Mouse (Mus musculus) cerebellum, postnatal 14 days (tissue): Measurements from ENCODE around the gene Timm13.
A peak's percentile ranks its signal among the peaks of the same experiment; 100 is the strongest.

Experiments used
- DNase-seq, 2 experiments: peaks; one replicate each; pipeline ENCODE4 v3.0.0; 2021; ENCODE audit warnings: mixed read lengths in 2 of 2

Gene Timm13

DNA sequence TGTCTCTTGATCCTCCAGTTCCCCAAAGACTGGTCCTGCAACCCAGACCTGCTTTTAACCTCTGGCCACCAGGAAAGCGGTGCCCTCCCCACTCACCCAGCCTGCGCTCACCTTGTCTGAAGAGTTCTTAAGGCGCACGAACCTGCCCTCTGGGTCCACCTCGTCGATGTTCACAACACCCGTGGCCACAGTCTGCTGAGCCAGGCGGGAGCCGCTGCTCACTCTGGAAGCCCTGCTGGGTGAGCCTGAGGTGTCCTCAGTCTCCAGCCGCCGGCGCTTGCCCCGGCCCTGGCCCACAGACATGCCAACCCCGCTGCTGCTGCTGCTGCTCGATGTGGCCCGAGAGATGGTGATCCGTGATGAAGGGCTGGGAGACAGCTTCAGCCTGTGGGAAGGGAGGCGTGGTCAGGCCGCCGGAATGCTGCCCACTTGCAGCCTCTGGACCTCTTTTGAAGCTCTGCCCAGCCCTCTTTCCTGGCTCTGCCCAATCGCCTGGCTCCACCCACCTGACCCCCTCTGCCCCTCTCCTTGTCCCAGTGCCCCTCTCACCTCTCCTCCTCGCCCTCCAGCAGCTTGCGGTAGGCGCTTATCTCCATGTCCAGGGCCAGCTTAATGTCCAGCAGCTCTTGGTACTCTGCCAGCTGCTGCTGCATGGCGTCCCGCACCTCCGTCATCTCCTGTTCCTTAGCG, 3.4 kb upstream of the Timm13 start:
- no peak for DNase-seq

DNA sequence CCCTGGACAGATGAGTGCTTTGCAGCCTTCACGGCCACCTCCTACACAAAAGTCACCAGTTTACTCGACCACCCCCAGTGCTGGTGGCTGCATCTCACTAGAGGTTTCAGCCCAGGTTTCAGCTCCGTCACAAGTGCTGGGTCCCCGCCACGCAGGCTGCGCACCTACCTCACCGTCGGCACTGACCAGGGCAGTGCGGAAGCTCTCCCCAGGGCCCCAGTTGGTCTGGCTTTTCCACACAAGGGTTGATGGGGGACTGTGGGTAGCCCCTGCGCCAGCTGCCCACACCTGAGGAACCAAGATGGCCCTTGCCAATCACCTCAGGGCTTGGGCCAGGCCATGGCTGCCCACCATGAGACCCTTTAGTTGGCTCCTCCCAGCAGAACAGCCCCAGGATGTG, 2.5 kb upstream of the Timm13 start:
- no peak for DNase-seq

DNA sequence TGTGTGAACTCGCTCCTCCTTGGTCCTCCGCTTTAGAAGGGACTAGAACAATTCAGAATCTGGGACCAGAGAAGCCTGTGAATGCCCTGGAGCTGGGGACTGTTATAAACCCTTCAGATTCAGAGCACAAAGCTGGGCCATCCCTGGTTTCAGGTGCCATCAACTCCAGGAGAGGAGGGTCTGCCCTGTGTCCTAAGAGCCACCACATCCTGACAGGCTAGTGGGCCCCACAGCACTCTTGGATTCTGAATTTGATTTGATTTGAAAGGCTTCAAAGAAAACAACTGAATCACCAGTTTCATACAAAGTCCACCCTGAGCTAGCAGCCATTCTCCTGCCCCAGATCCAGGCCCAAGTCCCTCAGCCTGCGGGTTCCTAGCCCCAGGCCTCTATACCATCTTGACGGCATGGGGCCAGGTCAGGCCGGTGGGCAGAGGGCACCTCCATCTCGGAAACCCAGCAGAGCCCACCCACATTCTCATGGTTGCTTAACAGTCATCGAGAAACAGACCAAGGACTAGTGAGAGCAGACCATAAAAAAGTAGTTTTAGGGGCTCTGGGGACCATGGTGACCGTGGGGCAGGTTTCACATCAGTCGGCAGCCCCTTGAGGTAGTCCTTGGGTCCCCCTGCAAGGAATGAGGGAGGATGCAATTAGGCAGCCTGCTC, 1.6 kb upstream of the Timm13 start:
- no peak for DNase-seq

DNA sequence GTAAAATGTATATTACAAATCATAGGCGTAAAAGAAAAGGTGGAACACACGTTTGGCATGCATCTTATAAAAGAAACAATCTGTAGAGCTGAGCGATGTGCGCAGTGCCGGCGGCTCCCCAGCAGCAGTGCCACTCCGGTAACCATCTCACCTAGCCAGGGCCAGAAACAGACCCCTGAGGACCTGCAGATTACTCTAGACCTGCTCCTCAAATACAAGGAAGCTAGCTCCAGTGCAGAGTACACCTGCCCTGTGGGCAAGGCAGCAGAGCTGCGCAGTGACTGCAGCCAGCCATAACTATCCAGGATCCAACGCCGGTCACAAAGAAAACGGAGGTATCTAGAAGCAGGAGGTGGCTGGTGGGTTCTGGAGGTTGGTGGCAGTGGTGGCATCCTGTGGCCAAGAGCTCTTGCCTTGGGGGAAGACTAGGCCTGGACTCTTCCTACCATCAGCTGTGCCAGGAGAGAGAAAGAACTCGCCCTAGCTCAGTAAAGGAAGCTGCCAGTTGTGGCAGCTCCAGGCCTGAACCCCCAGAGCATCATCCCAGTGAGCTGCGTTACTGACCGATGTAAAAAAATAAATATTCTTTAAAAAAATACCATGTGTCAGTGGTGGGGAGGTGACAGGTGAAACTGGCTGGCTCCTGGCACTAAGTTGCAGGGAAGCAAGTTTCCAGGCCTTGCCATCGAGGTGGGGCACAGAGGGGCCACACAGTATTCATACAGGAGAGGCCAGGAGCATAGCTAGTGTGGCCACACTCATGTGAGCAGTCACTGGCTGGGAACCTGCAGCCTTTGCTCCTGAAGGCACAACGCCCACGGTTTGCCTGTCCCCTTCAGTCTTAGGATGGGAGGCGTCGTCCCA, 872 bp upstream of the Timm13 start:
- no peak for DNase-seq

DNA sequence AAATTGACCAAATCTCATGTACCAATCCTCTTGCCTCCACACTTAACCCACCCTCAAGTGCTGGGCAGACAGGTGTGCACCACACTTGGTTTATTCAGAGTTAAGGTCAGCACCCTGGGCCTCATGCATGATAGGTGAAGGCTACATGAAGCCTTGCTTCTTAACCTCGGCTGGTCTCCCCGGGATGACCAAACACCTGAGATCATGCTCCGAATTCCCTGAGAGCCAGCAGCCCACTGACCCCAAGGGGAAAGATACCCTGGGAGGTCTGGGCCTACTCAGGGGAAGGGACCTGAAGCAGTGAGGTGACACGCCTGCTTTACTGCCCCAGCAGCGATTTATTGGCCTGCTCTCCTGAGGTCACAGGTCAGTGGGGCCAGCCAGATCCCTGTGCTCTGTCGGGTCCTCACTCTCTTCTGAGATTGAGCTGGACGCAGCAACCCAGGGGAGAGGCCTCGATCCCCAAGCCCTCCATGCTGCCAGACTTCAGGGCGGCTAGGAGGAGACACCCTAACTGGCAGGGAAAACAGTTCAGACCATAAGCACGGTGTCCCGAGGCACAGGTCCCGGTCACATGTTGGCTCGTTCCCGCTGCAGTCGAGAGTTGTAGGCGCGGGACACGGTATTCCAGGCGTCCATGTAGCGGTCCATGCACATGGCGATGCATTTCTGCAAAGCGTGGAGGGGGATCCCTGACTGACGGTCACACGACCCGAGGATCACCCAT, 1.0 kb downstream of the Timm13 start:
- DNase-seq, result peak; percentile 45 to 47

DNA sequence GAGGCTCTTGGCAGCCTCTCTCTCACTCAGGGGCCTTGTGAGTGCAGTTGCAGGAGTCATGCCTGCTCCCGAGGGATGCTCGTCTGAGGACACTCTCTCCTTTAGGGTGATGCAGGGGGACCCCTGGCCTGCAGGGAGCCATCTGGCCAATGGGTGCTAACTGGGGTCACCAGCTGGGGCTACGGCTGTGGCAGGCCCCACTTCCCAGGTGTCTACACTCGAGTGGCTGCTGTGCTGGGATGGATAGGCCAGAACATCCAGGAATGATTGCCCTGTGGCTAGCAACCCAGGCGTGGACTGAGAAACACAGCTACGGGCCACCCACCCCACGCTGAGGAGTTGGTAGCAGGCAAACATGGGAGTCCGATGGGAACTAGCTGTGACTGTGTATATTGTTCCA, 1.7 kb downstream of the Timm13 start:
- DNase-seq, result no peak

DNA sequence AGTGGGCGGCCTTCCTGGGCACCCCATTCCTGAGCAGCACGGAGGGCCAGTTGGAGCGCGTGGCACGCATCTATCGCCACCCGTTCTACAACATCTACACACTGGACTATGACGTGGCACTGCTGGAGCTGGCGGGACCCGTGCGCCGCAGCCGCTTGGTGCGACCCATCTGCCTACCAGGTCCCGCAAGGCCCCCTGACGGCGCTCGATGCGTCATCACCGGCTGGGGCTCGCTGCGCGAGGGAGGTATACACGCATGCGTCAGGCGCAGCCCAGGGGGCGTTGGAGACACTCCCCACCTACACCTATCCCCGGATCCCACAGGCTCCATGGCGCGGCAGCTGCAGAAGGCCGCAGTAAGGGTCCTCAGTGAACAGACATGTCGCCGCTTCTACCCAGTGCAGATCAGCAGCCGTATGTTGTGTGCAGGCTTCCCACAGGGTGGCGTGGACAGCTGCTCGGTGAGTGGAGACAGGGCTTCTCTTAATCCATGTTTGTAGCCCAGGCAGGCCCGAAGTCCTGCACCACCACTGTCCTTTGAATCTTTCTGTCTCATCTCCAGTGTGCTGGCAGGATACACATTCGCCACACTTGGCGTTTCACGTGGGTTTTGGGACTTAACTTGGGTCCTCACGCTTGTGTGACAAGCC, 2.8 kb downstream of the Timm13 start:
- DNase-seq, result no peak

DNA sequence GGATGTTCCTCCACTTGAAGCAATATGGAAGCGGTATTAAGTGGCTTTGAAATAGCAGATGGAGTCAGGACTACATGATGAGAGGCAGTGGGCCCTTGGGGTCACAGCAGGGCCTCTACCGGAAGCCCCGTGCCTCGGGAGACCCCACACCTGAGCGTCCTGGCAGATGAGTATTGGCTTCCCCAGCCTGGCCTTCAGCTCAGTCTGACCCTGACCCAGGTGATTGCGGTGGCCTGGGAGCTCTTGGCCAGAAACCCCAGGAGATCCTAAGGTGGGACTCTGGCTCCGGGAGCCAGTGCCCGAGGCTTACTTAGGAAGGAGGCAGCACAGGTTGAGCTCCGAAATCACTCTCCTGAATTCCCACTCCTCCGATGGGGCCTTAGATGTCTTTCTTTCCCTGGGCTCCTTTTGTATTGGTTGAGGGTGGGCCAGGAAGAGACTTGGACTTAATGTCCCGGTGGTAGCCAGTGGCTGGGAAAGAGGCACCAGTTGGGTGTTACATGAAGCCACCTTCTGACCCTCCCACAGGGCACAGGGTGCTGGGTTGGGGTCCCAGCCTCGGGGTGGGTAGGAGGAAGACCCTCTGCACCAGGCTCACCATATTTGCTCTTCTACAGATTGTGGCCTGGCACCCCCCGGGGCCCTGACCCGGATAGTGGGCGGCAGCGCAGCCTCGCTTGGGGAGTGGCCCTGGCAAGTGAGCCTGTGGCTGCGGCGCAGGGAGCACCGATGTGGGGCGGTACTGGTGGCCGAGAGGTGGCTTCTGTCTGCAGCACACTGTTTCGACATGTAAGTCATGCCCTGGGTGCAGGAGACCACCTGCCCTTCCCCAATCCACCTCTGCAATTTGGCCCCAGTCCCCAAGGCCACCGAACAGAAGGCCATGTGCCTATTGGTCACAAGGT, 3.9 kb downstream of the Timm13 start:
- DNase-seq, result no peak

DNA sequence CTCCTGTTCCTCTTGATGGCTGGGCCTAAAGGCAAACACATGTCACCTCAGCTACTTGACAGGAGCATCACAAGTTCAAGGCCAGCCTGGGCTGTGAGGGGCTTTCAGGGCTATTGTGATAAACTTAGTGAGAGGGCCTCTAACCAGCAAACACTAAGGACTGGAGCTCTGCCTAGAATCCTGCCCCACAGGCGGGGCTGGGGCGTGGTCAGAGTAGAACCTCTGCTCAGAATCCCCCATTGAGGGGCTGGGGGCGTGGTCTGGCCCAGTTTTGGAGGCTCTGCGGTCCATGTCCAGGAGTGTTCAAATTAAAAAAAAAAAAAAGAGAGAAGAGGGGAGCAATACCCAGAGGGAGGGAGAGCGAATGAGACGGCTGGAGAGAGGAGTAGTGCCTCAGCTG, 5.1 kb downstream of the Timm13 start:
- no peak for DNase-seq

DNA sequence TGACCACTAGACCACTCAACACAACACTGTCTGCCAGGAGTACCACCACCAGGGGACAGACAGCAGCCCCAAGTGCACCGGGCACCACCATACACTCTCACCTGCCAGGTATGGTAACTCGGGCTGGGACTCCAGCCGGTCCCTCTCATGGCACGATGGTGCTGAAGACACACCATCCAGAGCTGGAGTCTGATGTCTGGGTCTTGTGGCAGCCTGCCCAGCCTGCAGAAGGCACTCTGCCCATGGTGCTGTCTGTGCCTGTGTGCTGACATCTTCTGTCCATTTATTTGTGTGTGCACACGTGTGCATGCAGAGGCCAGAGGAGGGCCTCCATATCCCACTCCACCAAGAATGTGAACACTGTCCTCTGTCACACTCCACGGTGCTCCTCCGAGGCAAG, 5.7 kb downstream of the Timm13 start:
- DNase-seq, result peak in 1 of 2 experiments; percentile 61

DNA sequence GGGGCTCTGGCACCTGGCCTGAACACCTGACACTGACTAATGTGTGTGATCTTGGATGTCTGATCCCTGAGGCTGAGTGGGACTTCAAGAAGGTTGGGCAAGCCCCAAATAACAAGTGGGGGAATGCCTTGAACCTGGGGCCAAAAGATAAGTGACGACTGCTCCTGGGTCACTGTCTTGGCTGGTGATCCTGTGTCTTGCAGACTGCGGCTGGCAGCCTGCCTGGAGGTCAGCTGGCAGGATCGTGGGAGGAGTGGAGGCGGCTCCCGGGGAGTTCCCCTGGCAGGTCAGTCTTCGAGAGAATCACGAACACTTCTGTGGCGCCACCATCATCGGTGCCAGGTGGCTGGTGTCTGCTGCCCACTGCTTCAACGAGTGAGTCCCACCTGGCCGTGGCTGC, 13.6 kb downstream of the Timm13 start:
- DNase-seq, result peak; percentile 85 to 86

DNA sequence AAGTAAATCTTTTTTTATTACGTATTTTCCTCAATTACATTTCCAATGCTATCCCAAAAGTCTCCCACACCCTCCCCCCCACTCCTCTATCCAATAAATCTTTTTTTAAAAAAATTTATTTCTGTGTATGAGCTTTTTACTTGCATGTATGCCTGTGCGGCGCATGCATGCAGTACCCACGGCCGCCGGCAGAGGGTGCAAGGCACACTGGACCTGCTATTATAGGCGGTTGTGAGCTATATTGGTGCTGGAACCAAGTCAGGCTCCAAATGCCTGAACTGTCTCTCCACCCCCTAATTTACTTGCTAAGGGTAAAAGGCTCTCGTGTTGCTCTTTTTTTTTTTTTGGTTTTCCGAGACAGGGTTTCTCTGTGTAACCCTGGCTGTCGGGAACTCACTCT, 19.5 kb downstream of the Timm13 start:
- DNase-seq, result peak; percentile 84 to 90

DNA sequence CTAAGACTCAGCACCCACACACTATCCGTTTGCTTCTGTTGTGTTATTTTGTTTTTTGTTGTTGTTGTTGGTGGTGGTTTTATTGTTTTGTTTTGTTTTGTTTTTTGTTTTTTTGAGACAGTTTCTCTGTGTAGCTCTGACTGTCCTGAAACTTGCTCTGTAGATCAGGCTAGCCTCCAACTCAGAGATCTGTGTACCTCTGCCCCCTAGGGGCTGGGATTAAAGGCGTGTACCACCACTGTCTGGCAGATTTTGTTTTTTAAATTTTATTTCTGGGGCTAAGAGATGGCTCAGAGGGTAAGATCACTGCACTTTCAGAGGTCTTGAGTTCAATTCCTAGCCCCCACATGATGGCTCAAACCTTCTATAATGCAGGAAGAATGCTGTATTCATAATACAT, 19.9 kb downstream of the Timm13 start:
- DNase-seq, result no peak

DNA sequence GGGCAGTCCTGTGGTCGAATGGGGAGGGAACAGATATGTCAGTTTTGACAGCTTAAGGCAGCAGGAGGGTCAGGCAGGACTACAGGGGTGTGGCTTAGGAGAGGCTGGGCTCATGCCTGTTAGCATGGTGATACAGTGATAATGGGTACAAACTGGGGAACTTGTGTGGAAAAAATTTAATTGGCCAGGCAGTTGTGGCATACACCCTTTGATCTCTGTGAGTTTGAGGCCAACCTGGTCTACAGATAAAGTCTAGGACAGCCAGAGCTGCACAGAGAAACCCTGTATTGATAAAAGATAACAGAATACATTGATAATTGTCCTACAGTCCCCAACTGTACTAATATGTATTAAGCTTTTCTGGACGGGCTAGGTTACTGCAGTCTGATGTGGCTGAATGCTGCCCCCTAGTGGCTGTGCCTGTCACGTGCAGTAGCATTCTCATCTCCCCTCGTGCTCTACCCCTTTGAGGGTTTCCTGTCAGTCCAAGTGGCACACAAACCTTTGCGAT, 20.6 kb downstream of the Timm13 start:
- peak; percentile 81 to 87 for DNase-seq

DNA sequence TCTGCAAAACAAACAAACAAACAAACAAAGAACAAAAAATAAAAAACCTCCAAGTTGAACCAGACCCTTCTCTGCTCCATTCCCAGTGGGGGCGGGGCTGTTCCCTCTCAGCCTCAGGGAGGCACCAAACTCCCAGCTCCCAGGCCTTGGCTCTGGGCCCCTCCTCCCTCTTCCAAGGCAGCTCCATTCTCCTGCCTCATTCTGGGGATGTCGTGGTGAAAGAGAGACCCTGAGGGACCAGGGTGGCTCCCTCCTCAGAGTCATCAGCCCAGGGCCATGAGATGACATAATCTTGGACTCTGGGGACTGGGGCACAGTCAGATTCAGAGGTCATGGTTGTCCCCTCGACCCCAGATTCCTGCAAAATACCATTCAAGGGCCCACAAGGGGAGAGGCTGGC, 24.2 kb downstream of the Timm13 start:
- no peak for DNase-seq

DNA sequence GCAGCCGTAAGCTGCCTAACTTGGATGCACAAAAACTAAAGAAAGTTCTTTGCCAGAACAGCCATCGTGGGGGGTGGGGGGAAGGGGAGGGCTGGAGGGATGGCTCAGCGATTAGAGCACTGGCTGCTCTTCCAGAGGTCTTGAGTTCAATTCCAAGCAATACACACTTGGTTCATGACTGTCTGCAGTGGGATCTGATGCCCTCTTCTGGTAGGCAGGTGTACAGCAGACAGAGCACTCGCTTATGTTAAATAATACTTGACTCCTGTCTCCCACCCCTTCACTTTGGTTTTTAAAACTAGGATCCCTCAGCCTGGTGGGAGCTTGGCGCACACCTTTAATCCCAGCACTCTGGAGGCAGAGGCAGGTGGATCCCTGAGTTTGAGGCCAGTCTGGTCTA, 24.7 kb downstream of the Timm13 start:
- peak; percentile 82 to 84 for DNase-seq

DNA sequence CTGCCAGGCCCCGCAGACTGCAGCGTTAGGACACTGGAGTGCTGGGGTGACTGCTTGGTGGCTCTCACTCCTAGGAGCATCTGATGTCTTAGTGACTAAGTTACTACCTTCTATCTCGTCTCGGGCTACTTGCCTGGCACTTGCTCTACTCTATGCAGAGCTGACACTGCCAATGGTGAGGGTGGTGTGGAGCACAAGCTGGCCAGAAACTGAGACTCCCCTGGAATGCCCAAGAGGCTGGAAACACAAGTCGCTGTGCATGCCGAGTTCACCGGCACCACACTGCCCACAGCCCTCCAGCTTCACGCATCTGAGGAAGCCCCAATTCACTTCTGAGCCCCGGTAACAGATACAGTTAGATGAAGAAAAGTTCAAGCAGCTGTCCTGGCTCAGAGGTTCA, 26.7 kb downstream of the Timm13 start:
- no peak for DNase-seq

DNA sequence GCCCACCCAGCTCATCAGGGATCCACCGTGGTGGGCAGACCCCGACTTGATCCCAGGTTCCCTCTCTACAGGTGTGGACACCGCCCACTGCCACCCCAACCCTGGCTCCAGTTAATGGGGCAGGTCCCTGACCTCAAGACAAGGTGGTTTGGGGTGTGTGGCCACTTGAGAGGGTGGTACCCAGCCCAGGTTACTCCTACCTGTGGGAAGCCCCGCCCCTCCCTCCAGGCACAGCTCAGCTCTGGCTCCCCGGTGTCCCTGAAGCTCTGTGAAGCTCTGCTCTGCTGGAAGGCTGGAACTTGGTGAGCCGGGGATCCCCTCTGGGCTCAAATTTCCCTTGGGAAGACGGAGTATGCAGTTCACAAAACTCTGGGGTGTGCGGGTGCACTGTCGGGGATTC, 29.2 kb downstream of the Timm13 start, which contains the start of gene Tmprss9:
Tmprss9 (plus strand) TSS at position 268 of the 400 bp plus-strand sequence.
- no peak for DNase-seq

DNA sequence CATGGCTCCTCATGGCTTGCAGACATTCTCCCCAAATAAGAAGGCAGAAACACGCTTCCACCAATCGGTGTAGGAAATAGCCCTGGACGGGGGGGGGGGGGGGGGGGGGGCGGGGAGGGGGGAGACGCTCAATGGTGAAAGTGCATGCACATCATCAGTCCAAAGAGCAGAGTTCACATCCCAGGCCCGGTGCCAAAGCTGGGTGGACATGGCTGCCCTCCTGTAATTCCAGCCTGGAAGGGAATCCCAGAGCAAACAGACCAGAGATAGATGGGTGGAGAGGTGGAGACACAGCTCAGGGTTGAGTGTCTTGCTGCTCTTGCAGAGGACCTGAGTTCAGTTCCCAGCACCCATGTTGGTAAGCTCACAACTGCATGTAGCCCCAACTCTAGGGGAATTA, 29.8 kb downstream of the Timm13 start:
- DNase-seq, result peak in 1 of 2 experiments; percentile 42

DNA sequence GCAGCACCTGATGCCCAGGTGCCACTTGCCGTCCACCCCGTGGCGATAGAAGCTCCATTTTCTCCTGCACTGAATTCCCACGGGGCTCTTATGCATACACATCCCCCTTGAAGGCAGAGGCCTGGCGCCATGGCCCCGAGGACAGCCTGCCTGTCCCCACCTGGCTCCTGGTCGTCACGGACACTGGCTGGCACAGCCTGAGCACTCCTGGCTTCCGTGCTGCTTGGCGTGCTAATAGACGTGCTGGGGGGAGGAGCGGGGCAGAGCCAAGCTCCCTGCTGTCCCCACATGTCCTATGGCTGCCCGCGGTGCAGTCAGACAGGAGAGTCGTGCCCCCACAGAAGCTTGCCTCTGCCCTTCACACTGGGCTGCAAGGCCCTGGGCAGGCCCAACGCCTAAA, 36.3 kb downstream of the Timm13 start:
- DNase-seq, result peak; percentile 75 to 86

DNA sequence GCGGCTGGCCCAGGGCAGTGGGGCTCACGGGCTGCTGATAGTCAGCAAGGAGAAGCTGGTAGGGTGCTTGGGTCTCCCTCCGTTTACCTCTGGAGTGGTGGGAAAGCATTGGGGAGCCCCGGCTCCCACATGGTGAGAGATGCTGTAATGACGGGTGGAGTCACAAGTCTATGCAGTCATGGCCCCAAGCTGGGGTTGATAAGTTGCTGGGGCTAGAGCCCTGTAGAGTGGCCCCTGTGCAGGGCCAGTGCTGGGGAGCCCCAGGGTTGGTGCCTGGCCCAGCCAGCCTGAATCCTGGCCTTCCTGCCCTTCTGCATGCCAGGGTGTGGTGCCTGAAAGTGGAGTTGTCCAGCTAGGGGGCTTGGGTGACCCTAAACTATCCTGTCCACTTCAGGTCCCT, 38.5 kb downstream of the Timm13 start:
- DNase-seq, result no peak
